Mouse (Mus musculus): ENCODE data around the gene Akap8l. TPM values are rescaled to one million over a fixed set of nuclear protein-coding genes. Genes with fewer than 3 reads are reported as not detected.

The Akap8l gene
- polyA plus RNA-seq (2014; fragmentation: Nextera tagmentation; extraction: Ambion mirVana) = 64.4 and 79.0 TPM in 2 replicates

GRCm38 (mm10) chr17:32350382-32350983 is at the start of gene Akap8l:
Gene Akap8l (minus strand): TSS chr17:32350607.
- ATAC-seq (replicated peaks; ENCODE audit: low FRiP score, low TSS enrichment, low read depth) (peak; percentile 96), DNase-seq (ENCODE audit: low spot score) (peak; percentile 95)
- Histone ChIP-seq H3K4me2 (ENCODE audit: low read length) (peak within 1 kb of the TSS; percentile 71), H3K36me3 (ENCODE audit: control insufficient read depth, insufficient read depth, low read length) (peaks cover 25% of the 10 kb centered on the region), H3K27ac (ENCODE audit: low read depth) (peak within 1 kb of the TSS; percentile 36; the same call in 1 of the 2 replicates), H3K9me3 (ENCODE audit: control insufficient read depth, low read length) (no peaks in the 10 kb centered on the region), H3K4me3 (ENCODE audit: low read depth, low read length) (peak within 1 kb of the TSS; percentile 96), H3K9ac (ENCODE audit: low read length) (peak within 1 kb of the TSS; percentile 68), H3K27me3 (replicated peaks; ENCODE audit: control insufficient read depth, insufficient read depth, low read length) (no peaks in the 10 kb centered on the region), H3K4me1 (replicated peaks; ENCODE audit: control insufficient read depth, insufficient read depth, low read length) (peaks cover 10% of the 10 kb centered on the region)
- WGBS = under 1% methylated on average over 37 of the region's 37 CpGs

GRCm38 (mm10) chr17:32396266-32396665 is 45.9 kb upstream of the Akap8l start:
- 4% methylated on average over 37 of the region's 37 CpGs for WGBS

GRCm38 (mm10) chr17:32393944-32394343 is 43.5 kb upstream of the Akap8l start:
- Histone ChIP-seq H3K4me3 (ENCODE audit: low read depth, low read length) (no peak overlapping the region), H3K36me3 (ENCODE audit: control insufficient read depth, insufficient read depth, low read length) (no peaks in the 10 kb centered on the region), H3K27me3 (replicated peaks; ENCODE audit: control insufficient read depth, insufficient read depth, low read length) (peaks cover 86% of the 10 kb centered on the region), H3K27ac (ENCODE audit: low read depth) (no peak overlapping the region), H3K9ac (ENCODE audit: low read length) (no peak overlapping the region), H3K9me3 (ENCODE audit: control insufficient read depth, low read length) (no peaks in the 10 kb centered on the region), H3K4me2 (ENCODE audit: low read length) (no peak overlapping the region), H3K4me1 (replicated peaks; ENCODE audit: control insufficient read depth, insufficient read depth, low read length) (peaks cover 5% of the 10 kb centered on the region; the same call in 1 of the 2 replicates)
- DNase-seq (ENCODE audit: low spot score) = no peak
- no peak for ATAC-seq (replicated peaks; ENCODE audit: low FRiP score, low TSS enrichment, low read depth)
- 85% methylated on average over 10 of the region's 10 CpGs for WGBS

More at GRCm38 (mm10) chr17:32396266-32396665, 45.9 kb upstream of the Akap8l start:
- H3K36me3 ChIP-seq (ENCODE audit: control insufficient read depth, insufficient read depth, low read length) = no peaks in the 10 kb centered on the region
- H3K4me2 ChIP-seq (ENCODE audit: low read length) = peak overlapping the region; percentile 33
- no peaks in the 10 kb centered on the region for H3K9me3 ChIP-seq (ENCODE audit: control insufficient read depth, low read length)
- H3K9ac ChIP-seq (ENCODE audit: low read length) = no peak overlapping the region
- peak overlapping the region; percentile 16 for H3K4me3 ChIP-seq (ENCODE audit: low read depth, low read length)
- peaks cover 84% of the 10 kb centered on the region for H3K27me3 ChIP-seq (replicated peaks; ENCODE audit: control insufficient read depth, insufficient read depth, low read length)
- no peak for DNase-seq (ENCODE audit: low spot score)
- no peak for ATAC-seq (replicated peaks; ENCODE audit: low FRiP score, low TSS enrichment, low read depth)
- peaks cover 5% of the 10 kb centered on the region; the same call in 1 of the 2 replicates for H3K4me1 ChIP-seq (replicated peaks; ENCODE audit: control insufficient read depth, insufficient read depth, low read length)
- H3K27ac ChIP-seq (ENCODE audit: low read depth) = no peak overlapping the region

- ATAC-seq (replicated peaks; ENCODE audit: low FRiP score, low TSS enrichment, low read depth) = peak; percentile 88
- no peaks in the 10 kb centered on the region for H3K9me3 ChIP-seq (ENCODE audit: control insufficient read depth, low read length)
- H3K9ac ChIP-seq (ENCODE audit: low read length) = peak within 1 kb of the TSS; percentile 76
- peaks cover 10% of the 10 kb centered on the region for H3K36me3 ChIP-seq (ENCODE audit: control insufficient read depth, insufficient read depth, low read length)
- H3K4me2 ChIP-seq (ENCODE audit: low read length) = peak within 1 kb of the TSS; percentile 91
- H3K27ac ChIP-seq (ENCODE audit: low read depth) = 0 out of 2 replicates have a peak within 1 kb of the TSS, but pooled peaks have one; percentile 54
- under 1% methylated on average over 17 of the region's 44 CpGs for WGBS
- peaks cover 39% of the 10 kb centered on the region for H3K27me3 ChIP-seq (replicated peaks; ENCODE audit: control insufficient read depth, insufficient read depth, low read length)
- H3K4me3 ChIP-seq (ENCODE audit: low read depth, low read length) = peak within 1 kb of the TSS; percentile 72
- H3K4me1 ChIP-seq (replicated peaks; ENCODE audit: control insufficient read depth, insufficient read depth, low read length) = peaks cover 5% of the 10 kb centered on the region; the same call in 1 of the 2 replicates
- peak; percentile 98 for DNase-seq (ENCODE audit: low spot score)
Measured at GRCm38 (mm10) chr17:32389101-32389659, 38.8 kb upstream of the Akap8l start, which contains the start of gene Wiz. Gene Wiz (minus strand): TSS chr17:32389439.

GRCm38 (mm10) chr17:32388370-32389100 is 38.1 kb upstream of the Akap8l start:
- 1% methylated on average over 36 of the region's 39 CpGs for WGBS
- DNase-seq (ENCODE audit: low spot score) (no peak), ATAC-seq (replicated peaks; ENCODE audit: low FRiP score, low TSS enrichment, low read depth) (peak; percentile 70)
- Histone ChIP-seq H3K27ac (ENCODE audit: low read depth) (0 out of 2 replicates have a peak overlapping the region, but pooled peaks have one; percentile 54), H3K27me3 (replicated peaks; ENCODE audit: control insufficient read depth, insufficient read depth, low read length) (peaks cover 32% of the 10 kb centered on the region), H3K9me3 (ENCODE audit: control insufficient read depth, low read length) (no peaks in the 10 kb centered on the region), H3K36me3 (ENCODE audit: control insufficient read depth, insufficient read depth, low read length) (peaks cover 15% of the 10 kb centered on the region), H3K4me2 (ENCODE audit: low read length) (peak overlapping the region; percentile 91), H3K4me3 (ENCODE audit: low read depth, low read length) (peak overlapping the region; percentile 72), H3K4me1 (replicated peaks; ENCODE audit: control insufficient read depth, insufficient read depth, low read length) (peaks cover 5% of the 10 kb centered on the region; the same call in 1 of the 2 replicates), H3K9ac (ENCODE audit: low read length) (peak overlapping the region; percentile 76)

GRCm38 (mm10) chr17:32387986-32388369 is 37.6 kb upstream of the Akap8l start:
- no peak for DNase-seq (ENCODE audit: low spot score)
- WGBS = 39% methylated on average over 7 of the region's 7 CpGs

GRCm38 (mm10) chr17:32386659-32387432 is 36.4 kb upstream of the Akap8l start:
- peaks cover 20% of the 10 kb centered on the region for H3K36me3 ChIP-seq (ENCODE audit: control insufficient read depth, insufficient read depth, low read length)
- H3K27ac ChIP-seq (ENCODE audit: low read depth) = no peak overlapping the region
- WGBS = 71% methylated on average over 9 of the region's 9 CpGs
- no peak overlapping the region for H3K9ac ChIP-seq (ENCODE audit: low read length)
- no peak overlapping the region for H3K4me2 ChIP-seq (ENCODE audit: low read length)
- H3K4me3 ChIP-seq (ENCODE audit: low read depth, low read length) = no peak overlapping the region
- no peaks in the 10 kb centered on the region for H3K4me1 ChIP-seq (replicated peaks; ENCODE audit: control insufficient read depth, insufficient read depth, low read length)
- DNase-seq (ENCODE audit: low spot score) = no peak
- no peaks in the 10 kb centered on the region for H3K9me3 ChIP-seq (ENCODE audit: control insufficient read depth, low read length)
- no peak for ATAC-seq (replicated peaks; ENCODE audit: low FRiP score, low TSS enrichment, low read depth)
- peaks cover 15% of the 10 kb centered on the region for H3K27me3 ChIP-seq (replicated peaks; ENCODE audit: control insufficient read depth, insufficient read depth, low read length)

More at GRCm38 (mm10) chr17:32387986-32388369, 37.6 kb upstream of the Akap8l start:
- Histone ChIP-seq H3K27me3 (replicated peaks; ENCODE audit: control insufficient read depth, insufficient read depth, low read length) (peaks cover 27% of the 10 kb centered on the region), H3K4me2 (ENCODE audit: low read length) (peak overlapping the region; percentile 91), H3K27ac (ENCODE audit: low read depth) (no peak overlapping the region), H3K9me3 (ENCODE audit: control insufficient read depth, low read length) (no peaks in the 10 kb centered on the region), H3K4me1 (replicated peaks; ENCODE audit: control insufficient read depth, insufficient read depth, low read length) (peaks cover 5% of the 10 kb centered on the region; the same call in 1 of the 2 replicates), H3K9ac (ENCODE audit: low read length) (no peak overlapping the region), H3K4me3 (ENCODE audit: low read depth, low read length) (peak overlapping the region; percentile 72; the same call in 1 of the 2 replicates), H3K36me3 (ENCODE audit: control insufficient read depth, insufficient read depth, low read length) (peaks cover 20% of the 10 kb centered on the region)
- no peak for ATAC-seq (replicated peaks; ENCODE audit: low FRiP score, low TSS enrichment, low read depth)

- Histone ChIP-seq H3K4me2 (ENCODE audit: low read length) (no peak overlapping the region), H3K9ac (ENCODE audit: low read length) (no peak overlapping the region), H3K36me3 (ENCODE audit: control insufficient read depth, insufficient read depth, low read length) (peaks cover 20% of the 10 kb centered on the region), H3K4me3 (ENCODE audit: low read depth, low read length) (no peak overlapping the region), H3K27ac (ENCODE audit: low read depth) (no peak overlapping the region), H3K27me3 (replicated peaks; ENCODE audit: control insufficient read depth, insufficient read depth, low read length) (no peaks in the 10 kb centered on the region), H3K9me3 (ENCODE audit: control insufficient read depth, low read length) (no peaks in the 10 kb centered on the region), H3K4me1 (replicated peaks; ENCODE audit: control insufficient read depth, insufficient read depth, low read length) (no peaks in the 10 kb centered on the region)
- 88% methylated on average over 5 of the region's 5 CpGs for WGBS
- ATAC-seq (replicated peaks; ENCODE audit: low FRiP score, low TSS enrichment, low read depth) (no peak), DNase-seq (ENCODE audit: low spot score) (no peak)
Measured at GRCm38 (mm10) chr17:32383661-32384060, 33.3 kb upstream of the Akap8l start.

Measured in intestine, embryonic 14.5 days (tissue).